Mouse (Mus musculus) CD4-positive helper T cell, adult 2 months (primary cell): ENCODE results near the gene Chrnb1.

Experiments
- DNase-seq: peaks from one replicate; pipeline ENCODE4 v3.0.0-alpha.2; 2012; ENCODE audit warnings: low read depth, missing footprints, low spot score

Gene Chrnb1

DNA sequence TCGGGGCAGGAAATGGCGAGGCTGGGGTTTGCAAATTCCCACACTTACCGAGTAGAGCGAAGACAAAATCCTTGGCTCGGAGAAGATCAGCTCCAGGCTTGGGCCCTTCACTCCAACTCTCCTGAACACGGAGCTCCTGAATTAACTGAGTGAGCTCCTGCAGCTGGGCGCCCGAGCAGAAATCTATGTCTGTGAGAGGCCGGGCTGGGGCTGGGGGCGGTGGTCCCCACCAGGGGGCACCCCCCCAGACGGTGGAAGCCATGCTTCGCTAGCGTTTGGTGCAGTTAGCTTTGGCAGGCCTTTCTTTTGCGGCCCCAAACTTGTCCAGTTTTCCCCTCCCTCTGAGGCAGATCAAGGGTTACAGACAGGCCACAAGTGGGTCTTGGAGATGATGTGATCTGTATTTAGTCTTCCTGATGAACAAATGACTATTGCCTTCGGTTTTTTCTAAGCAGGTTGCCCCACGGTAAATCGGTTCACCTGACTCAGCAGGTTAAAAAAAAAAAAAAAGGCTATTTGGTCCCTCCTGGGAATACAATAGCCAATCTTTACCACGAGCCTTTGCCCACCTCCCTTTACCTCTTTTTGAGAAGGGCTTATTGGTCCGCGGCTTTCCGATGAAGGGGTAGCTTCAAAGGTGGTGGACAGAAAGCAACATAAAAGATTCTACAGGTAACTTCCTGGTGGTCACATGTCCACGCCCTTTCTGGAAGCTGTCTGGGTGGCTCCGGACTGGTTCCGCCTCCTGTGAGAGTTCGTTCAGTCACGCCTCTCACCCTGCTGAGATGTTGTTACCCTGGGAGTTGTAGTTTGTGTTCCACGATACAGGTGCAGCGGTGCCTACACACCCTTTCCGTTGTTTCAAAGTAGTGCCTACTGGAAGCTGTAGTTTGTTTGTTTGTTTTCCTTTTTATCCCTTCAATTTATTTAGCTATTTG is 9.5 kb upstream of the Chrnb1 start, which contains the start of gene Tmem102:
Tmem102 (minus strand) TSS at position 653 of the 938 bp plus-strand sequence.
- no peak for DNase-seq

DNA sequence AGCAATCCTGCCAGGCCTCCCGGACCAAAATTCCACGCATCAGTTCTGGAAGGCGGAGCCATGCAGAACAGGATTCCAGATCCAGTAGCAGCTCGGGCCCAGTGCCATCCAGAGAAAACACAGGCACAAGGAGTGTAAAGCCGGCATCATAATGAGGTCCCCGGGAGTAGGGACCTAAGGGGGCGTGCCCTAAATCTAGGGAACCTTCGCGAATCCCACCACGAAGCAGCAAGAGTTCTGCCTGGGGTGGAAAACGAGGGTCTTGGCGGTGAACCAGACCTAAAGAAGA is 8.9 kb upstream of the Chrnb1 start:
- no peak for DNase-seq

DNA sequence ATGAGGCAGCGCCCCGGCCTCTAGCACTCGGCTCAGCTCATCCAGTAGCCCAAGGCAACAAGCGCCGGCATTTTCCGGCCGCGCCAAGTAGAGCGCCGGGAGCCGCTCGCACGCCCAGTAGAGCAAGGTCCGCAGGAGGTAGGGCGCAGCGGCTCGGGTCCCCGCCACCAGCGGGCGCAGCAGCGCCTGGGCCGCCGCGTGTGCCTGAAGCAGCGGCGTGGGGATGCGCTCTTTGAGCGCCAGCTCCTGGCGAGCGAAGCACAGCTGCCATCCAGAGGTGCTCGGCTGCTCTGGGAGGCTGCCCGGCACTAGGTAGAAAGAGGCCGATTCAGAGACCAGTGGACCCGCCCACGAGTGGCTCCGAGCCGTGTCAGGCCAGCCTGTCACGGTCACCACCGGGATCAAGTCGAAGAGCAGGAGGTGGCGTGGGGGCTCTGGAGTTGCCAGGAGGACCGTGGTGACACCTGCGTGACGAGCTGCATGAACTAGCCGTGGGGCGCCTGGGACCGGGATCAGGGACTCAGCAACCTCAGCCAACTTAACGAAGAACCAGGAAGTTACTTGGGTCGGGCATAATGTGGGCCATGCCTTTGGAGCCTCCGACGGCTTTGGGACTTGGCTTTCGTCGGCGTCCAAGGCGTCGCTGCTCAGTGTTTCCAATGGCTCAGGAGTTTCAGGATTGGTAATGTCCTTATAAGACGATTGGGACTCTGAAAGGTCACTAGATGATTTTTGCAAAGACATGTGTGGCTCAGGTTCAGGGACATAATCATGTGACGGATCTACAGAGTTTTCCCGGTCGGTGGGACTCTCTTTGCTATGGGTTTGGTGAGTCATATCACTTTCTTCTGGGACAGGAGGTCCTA is 8.3 kb upstream of the Chrnb1 start:
- DNase-seq: peak; percentile 80

DNA sequence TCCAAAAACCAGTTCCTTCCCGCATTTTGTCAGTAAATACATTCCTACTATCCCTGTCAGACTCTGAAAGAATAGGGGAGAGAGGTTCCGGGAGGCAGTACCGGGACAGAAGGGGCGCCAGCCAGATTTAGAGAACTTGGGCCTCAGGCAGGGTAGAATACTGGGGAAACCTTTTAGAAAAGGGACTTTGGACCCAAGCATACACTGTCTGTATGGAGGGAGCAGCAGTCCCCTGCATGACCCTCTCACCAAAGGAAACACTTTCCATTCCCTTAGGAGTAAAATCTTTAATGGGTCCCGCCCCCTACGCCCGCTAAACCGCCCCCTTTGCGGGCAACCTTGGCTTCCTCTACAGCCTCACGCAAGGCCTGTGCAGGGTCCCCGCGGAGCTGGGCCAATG is 7.6 kb upstream of the Chrnb1 start:
- no peak for DNase-seq

DNA sequence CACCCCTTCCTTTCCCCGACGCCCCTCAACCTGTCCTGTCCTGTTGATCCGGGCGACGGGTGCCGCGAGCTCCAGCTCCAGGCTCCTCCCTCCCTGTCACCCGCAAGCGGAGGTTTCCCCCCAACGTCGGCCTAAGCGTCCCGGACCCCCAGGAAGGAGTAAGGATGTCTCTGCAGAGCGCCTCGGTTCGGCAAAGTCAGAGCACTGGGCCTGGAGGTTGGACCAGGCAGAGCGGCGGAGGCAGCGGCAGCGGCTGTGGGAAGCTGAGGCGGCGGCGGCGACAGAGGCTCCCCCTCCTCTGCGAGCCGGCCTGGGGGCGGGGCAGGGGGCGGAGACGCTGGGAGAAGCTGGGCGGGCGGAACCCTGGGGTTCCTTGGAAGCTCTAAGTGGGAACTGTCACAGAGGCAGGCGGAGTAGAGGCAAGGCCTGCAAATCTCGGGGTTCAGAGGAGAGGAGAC is 6.9 kb upstream of the Chrnb1 start:
- peak; percentile 73 for DNase-seq

DNA sequence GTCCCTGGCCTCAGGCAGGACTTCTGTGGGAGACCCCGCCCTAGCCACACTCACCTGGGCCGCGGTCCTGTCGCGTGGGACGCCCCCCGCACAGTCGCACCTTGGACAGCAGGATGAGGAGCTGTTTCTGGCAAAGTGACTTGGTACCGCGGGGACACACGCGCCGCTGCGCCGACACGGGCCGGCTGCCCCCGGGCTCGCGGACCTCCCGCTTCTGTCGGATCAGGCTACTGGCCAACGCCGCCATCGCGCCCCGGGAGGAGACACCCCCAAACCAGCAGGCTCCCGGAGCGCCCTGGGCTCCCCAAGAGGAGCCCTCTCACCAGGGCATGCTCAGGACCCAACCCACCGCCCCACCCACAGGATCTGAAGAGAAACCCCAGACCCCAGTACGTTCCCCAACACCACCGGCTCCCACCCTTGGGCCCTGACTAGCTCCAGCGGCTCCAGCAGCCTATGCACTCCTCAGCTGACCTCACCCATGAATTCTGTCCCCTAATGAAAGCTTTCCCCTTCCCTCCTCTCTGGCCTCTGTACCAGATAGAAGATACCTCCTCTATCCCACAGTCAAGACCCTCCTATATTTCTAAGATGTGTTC is 5.7 kb upstream of the Chrnb1 start, which contains the start of gene Fgf11:
Fgf11 (minus strand) TSS at position 479 of the 599 bp plus-strand sequence.
- DNase-seq: no peak

DNA sequence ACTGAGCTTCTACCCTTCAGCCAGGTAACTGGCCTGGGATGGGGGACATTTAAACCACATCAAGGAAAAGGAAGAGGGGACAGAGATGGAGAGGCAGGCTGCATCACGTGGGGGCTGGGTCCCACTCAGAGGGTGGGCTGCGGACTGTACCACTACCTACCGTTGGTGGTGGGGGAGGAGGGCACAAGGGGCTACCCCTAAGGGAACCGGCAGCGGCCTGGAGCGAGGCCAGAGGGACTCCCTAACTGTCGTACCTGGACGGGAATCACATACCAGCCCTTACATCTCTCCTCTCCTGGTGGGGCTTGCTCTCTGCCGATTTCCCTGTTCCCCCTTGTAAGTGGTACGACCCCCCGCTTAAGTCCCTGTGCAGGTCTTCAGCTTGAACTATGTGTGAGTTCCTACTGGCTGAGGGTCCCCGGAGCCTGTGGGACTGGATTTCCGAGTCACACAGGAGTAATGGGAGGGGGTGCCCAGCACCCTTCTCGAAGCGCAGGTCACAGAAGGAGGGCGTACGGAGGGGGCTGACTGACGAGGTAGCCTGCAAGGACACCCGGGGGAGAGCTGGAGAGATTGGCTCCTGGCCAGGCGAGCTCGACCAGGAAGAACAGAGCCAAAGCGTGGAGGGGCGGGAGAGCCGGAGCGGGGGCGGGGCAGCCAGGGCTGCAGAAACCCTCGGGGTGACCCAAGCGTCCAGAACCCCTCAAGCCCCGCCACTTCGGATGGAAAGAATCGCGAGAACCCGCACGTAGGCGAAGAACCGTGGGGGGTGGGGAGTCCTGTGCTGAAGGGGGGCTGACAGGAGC is 4.9 kb upstream of the Chrnb1 start:
- DNase-seq: no peak

DNA sequence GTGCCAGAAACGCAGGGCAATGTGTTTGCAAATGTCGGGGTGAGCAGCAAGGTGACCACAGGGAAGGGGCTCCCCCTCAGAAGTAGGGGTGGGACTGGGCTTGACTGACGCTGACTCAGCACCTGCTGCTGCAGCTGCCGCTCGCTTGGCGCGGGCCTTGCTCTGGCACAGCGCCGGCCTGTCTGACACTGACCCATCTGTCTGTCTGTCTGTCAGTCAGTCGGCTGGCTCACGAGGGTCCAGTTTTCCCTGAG is 4.3 kb upstream of the Chrnb1 start:
- no peak for DNase-seq

DNA sequence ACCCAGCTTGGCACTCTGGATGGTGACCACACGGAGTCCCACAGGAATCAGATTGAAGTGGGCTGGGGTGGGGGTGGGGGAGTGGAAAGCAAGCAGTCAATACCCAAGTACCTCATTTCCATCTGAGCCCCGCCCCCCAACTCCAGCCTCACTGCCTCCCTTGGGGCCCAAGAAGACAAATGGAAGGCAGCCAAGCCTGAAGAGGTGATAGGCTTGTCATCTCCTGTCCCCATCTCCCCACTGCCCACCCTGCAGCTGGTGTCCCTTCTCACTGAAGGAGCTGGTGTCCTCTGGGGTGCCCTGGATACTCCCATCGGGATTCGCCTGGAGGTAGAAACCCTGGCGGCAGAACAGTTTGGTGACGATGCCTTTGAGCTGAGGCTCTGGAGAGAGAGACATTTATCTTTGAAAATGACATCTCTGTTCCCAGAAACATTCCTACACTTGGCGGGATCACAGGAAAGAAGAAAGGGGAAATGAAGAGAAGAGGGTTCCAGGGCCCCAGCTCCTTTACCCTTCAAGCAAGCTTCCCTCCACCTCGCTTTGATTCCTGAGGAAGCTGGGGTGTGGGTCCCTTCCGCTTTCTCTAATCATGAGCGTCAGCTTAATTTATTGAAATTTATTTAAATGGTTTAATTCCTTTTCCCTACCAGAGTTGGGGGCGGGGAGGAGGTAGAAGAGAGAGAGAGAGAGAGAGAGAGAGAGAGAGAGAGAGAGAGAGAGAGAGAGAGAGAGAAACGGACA is 3.8 kb upstream of the Chrnb1 start:
- DNase-seq: no peak

DNA sequence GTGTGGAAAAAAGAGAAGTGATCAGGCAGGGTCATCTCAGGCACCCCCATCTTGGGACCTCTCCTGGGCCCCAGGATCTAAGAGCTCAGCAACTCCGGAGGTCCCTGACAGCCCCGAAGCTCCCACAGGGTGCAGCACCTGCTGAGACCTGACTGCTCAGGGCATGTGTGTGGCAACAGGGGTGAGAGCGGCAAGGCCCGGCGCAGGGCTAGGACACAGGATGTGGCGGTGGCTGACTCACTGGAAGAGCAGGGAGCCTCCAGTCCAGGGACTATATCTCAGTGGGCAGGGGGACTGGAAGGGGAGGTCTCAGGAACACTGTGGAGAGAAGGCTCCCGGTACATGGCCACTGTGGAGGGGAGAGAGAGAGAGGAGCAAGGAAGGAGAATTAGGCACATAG is 2.2 kb upstream of the Chrnb1 start:
- no peak for DNase-seq

DNA sequence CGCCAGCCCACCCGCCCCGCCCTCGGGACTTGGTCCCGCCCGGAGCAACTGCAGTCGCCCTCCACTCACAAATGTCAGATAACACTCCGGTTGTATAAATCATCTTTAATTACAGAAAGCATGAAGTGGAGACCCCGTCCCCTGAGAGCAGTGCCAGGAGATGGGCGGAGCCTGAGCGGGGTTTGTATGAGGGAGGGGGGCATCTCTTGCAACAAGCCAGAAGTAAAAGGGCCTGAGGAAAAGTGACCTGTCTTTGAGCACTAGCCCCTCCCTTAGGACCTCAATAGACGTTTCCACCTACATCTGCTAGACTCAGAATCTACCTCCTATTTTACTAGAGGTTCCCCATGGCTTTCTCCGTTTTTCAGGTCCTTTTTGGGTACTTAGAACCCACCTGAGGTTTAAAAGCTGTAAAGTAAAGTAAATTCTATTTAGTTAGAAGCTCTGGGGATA is 266 bp upstream of the Chrnb1 start:
- no peak for DNase-seq

DNA sequence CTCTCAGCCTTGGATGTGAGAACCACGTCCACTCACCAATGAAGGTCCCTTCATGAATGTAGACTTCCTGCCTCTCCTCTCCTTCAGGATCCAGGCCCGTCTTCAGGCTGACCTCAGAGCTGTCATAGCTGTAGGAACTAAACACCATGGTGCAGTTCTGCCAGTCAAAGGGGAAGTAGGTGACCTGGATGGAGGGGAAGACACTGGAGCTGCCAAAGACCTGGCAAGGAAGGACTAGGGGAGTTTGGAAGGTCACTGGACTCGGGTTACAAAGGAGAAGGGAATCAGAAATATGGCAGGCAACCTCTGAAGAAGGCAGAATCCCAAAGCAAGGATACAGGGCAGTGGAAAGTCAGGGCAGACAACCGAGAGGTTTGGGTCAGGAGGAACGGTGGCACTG is 2.3 kb downstream of the Chrnb1 start:
- DNase-seq: no peak

DNA sequence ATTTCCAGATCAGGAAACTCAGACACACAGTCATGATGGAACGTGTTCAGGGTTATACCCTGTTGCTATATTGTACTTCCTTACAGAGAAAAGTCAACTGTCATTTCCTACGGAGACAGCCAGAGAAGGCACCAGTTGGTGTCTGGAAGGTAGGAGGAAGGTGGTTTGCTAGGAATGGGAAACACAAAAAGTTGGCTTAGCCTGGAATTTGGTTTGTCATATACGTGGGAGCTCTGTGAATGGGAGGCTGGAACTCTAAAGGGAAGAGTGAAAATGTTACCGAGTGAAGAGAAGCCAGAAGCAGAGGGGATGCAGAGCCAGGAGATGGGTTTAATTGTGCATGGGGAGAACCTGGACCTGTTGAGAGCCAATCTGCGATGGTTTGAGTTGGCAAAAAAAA is 4.3 kb downstream of the Chrnb1 start:
- no peak for DNase-seq

DNA sequence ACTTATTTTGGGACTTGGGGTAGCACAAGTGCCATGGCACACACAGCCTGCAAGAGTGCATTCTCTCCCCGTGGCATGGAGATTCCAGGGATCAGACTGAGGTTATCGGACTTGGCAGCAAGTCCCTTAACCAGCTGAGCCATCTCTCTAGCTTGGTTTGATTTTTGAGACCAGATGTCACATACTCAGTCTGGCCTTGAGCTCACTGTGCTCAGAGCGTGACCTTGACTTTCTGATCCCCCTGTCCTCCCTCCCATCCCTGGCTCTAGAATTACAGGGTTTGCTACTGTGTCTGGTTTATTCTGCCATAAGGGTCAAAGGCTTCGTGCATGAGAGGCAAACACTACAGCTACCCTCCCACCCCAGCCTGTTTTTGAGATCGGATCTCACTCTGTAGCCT is 6.3 kb downstream of the Chrnb1 start:
- DNase-seq: no peak

DNA sequence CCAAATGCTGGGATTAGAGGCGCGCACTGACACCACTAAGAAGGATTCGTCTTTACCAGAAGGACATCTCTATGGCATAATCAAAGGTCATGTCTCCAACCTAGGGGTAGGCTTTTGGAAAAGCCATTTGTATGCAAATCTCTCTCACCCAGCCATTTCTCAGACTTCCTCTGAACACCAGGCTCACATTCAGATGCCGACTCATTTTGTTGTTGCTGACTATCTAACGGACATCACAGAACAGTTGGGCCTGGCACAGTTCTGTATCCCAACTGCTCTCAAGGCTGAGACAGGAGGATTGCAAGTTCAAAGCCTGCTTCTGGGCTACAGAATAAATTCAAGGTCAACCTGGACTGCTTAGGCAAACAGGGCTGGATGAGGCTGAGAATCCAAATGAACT is 8.4 kb downstream of the Chrnb1 start:
- DNase-seq: no peak

DNA sequence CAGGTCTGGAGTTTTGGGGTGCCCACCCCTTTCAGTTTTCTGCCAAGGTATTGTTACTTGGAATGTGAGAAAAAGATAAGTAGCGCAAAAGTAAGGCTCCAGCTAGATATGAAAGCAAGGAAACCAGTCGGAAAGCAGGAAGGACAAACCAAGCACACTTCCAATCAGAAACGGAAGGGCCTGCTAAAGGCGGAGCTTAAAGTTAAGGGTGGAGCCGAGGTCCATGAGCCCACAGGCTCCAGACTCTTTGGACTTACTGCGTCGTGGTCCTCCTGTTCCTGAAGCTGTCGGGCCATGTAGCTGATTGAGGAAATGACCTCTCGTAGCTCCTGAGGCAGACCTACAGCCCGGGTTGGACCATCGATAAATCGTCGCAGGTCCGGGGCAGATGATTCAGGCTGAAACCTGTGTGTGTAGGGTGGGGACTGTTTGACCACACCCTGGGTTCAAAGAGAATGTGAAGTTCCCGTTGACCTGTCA is 10.9 kb downstream of the Chrnb1 start:
- DNase-seq: no peak

DNA sequence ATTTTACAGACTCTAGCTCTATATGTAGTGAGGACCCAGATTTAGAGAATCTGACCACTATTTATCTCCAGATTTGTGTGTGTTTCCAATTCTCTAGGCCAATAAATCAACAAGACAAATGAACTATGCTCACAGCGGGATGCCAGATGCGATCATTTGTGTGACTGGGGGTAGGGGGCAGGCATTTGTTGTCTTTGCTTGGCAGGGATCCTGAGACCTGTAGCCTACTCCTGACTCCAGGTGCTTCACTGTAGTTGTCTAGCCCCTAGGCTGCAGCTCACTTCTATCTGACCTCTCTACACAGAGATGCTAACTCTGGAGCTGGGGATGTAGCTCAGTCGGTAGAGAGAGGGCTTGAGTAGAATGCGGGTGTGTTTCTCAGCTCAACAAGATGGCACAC is 13.9 kb downstream of the Chrnb1 start:
- no peak for DNase-seq

DNA sequence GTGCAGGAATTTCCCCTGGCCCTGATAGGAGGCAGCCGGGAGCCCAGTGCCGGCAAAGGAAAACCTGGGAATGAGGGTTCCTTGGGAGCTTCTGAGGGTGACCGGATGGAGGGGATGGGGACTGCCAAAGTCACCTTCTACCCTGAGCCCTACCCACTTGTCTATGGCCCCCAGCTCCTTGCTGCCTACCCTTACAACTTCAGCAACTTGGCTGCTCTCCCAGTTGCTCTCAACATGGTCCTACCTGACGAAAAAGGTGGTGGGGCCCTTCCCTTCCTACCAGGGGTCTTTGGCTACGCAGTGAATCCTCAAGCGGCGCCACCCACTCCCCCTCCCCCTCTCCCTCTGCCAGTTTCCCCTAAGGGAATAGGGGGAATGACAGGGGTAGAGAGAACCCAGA is 16.8 kb downstream of the Chrnb1 start:
- no peak for DNase-seq

DNA sequence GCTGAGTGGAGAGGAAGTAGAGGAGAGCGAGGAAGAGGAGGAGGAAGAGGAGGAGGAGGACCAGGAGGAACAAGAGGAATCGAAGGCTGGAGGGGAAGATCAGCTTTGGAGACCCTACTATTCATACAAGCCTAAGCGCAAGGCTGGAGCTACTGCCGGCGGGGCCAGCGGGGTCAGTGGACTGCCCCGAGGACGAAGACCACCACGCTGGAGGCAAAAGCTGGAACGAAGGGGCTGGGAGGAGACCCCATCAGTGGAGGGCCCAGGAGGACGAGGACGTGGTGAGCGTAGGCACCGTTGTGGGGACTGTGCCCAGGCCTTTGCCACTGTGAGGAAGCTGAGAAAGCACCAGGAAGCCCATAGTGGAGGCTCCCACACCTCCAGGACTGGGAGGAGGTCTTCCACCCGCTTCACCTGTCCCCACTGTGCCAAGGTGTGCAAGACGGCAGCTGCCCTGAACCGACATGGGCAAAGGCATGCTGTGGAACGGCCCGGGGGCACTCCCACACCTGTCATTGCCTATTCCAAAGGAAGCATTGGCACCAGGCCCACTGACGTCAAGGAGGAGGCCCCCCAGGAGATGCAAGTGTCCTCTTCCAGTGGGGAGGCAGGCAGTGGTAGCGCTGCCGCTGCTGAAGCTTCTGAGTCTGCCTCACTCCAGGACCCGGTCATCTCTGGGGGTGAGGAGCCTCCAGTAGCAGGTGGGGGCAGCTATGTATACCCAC is 17.3 kb downstream of the Chrnb1 start:
- no peak for DNase-seq
